Mouse (Mus musculus) MEL (cell line): Measurements from ENCODE around the gene Adap1. TPM values are rescaled to one million over a fixed set of nuclear protein-coding genes. Genes with fewer than 3 reads are reported as not detected.

Experiments used
- DNase-seq: peaks from one replicate; pipeline ENCODE4 v3.0.0; 2011; ENCODE audit warnings: low read depth, low spot score
- H3K27ac ChIP-seq: 2 replicates; pipeline ENCODE4 v1.5.1; 2012; ENCODE audit warnings: low read depth, mild to moderate bottlenecking, control low read depth, low read length, moderate library complexity; ENCODE audit not compliant: control insufficient read depth
- H3K27me3 ChIP-seq, 2 experiments: fragments of 150-350 bp in 1 of 2; sonication (generic) in 1 of 2; 2 replicates each; pipeline ENCODE4 v1.6.1; 2012; ENCODE audit warnings: low read length in 2 of 2, mild to moderate bottlenecking in 2 of 2, improper control_type of control experiment in 1 of 2, moderate library complexity in 1 of 2; ENCODE audit not compliant: insufficient read depth in 2 of 2, control insufficient read depth in 1 of 2
- H3K36me3 ChIP-seq, 2 experiments: 2 replicates each; pipeline ENCODE4 v1.6.1; 2012 to 2014; ENCODE audit warnings: low read length in 2 of 2, improper control_type of control experiment in 1 of 2, inconsistent platforms in 1 of 2, mild to moderate bottlenecking in 1 of 2; ENCODE audit not compliant: insufficient read depth in 2 of 2, control insufficient read depth in 1 of 2
- H3K4me1 ChIP-seq, 2 experiments: fragments of 150-350 bp in 1 of 2; sonication (generic) in 1 of 2; 2 replicates each; pipeline ENCODE4 v1.6.1; 2012; ENCODE audit warnings: low read length in 2 of 2, improper control_type of control experiment in 1 of 2, mild to moderate bottlenecking in 1 of 2; ENCODE audit not compliant: insufficient read depth in 2 of 2, control insufficient read depth in 1 of 2
- H3K4me3 ChIP-seq, 2 experiments: fragments of 150-350 bp in 1 of 2; sonication (generic) in 1 of 2; 2 replicates each; pipeline ENCODE4 v1.5.1; 2012; ENCODE audit warnings: low read depth in 2 of 2, low read length in 2 of 2, mild to moderate bottlenecking in 2 of 2, moderate library complexity in 2 of 2, control low read depth in 1 of 2, improper control_type of control experiment in 1 of 2; ENCODE audit not compliant: control insufficient read depth in 1 of 2, insufficient read depth in 1 of 2
- H3K79me2 ChIP-seq: 2 replicates; pipeline ENCODE4 v1.6.1; 2012; ENCODE audit warnings: mild to moderate bottlenecking, low read length, moderate library complexity; ENCODE audit not compliant: control insufficient read depth, poor library complexity, insufficient read depth
- H3K9ac ChIP-seq: 2 replicates; pipeline ENCODE4 v1.6.1; 2012; ENCODE audit warnings: low read depth, mild to moderate bottlenecking, control low read depth, low read length, moderate library complexity; ENCODE audit not compliant: control insufficient read depth, poor library complexity, severe bottlenecking
- H3K9me3 ChIP-seq: fragments of 150-350 bp; sonication (generic); replicated peaks from 2 replicates; pipeline ENCODE4 v1.6.1; 2012; ENCODE audit warnings: mild to moderate bottlenecking, low read length, improper control_type of control experiment, moderate library complexity; ENCODE audit not compliant: insufficient read depth
- CHD2 ChIP-seq: IDR thresholded peaks from 2 replicates; pipeline ENCODE4 v1.6.1; 2011; ENCODE audit warnings: low read length, improper control_type of control experiment
- CTCF ChIP-seq, 3 experiments: IDR thresholded peaks in 2 of 3; conservative IDR thresholded peaks in 1 of 3; 2 replicates each; pipeline ENCODE4 v1.5.1; 2011 to 2012; ENCODE audit warnings: low read length in 3 of 3, low read depth in 2 of 3, mild to moderate bottlenecking in 2 of 3, improper control_type of control experiment in 1 of 3, inconsistent platforms in 1 of 3, mixed read lengths in 1 of 3, moderate library complexity in 1 of 3; ENCODE audit not compliant: control insufficient read depth in 1 of 3, insufficient read depth in 1 of 3, poor library complexity in 1 of 3, severe bottlenecking in 1 of 3
- E2F4 ChIP-seq: IDR thresholded peaks from 2 replicates; pipeline ENCODE4 v1.6.1; 2011; ENCODE audit warnings: low read depth, low read length, improper control_type of control experiment, borderline replicate concordance
- EP300 ChIP-seq, 2 experiments: IDR thresholded peaks; 2 replicates each; pipeline ENCODE4 v1.6.1; 2011; ENCODE audit warnings: improper control_type of control experiment in 2 of 2, low read length in 2 of 2, low read depth in 1 of 2, mild to moderate bottlenecking in 1 of 2
- ETS1 ChIP-seq: IDR thresholded peaks from 2 replicates; pipeline ENCODE4 v1.6.1; 2012; ENCODE audit warnings: low read depth, mild to moderate bottlenecking, inconsistent platforms, low read length, improper control_type of control experiment, moderate library complexity
- GATA1 ChIP-seq: IDR thresholded peaks from 2 replicates; pipeline ENCODE4 v1.6.1; 2011; ENCODE audit warnings: low read depth, low read length, improper control_type of control experiment
- HCFC1 ChIP-seq: IDR thresholded peaks from 2 replicates; pipeline ENCODE4 v1.6.1; 2012; ENCODE audit warnings: low read depth, mild to moderate bottlenecking, inconsistent platforms, low read length, improper control_type of control experiment, moderate library complexity
- JUND ChIP-seq: IDR thresholded peaks from 2 replicates; pipeline ENCODE4 v1.6.1; 2011; ENCODE audit warnings: low read depth, mild to moderate bottlenecking, improper control_type of control experiment, low read length
- MAZ ChIP-seq: IDR thresholded peaks from 2 replicates; pipeline ENCODE4 v1.6.1; 2012; ENCODE audit warnings: low read depth, mild to moderate bottlenecking, inconsistent platforms, low read length, improper control_type of control experiment
- MEF2A ChIP-seq: IDR thresholded peaks from 2 replicates; pipeline ENCODE4 v1.6.1; 2014; ENCODE audit warnings: low read depth, mild to moderate bottlenecking, inconsistent platforms, low read length, improper control_type of control experiment; ENCODE audit not compliant: poor library complexity, insufficient replicate concordance, severe bottlenecking; ENCODE audit errors: extremely low read depth
- MYB ChIP-seq: IDR thresholded peaks from 2 replicates; pipeline ENCODE4 v1.6.1; 2011; ENCODE audit warnings: mild to moderate bottlenecking, low read depth, low read length, improper control_type of control experiment
- NELFE ChIP-seq: IDR thresholded peaks from 2 replicates; pipeline ENCODE4 v1.6.1; 2011; ENCODE audit warnings: low read depth, low read length, improper control_type of control experiment
- POLR2AphosphoS5 ChIP-seq: IDR thresholded peaks from 2 replicates; pipeline ENCODE4 v1.6.1; 2012; ENCODE audit warnings: low read depth, borderline replicate concordance, mild to moderate bottlenecking, inconsistent platforms, low read length, moderate library complexity, mixed read lengths
- RAD21 ChIP-seq: IDR thresholded peaks from 2 replicates; pipeline ENCODE4 v1.6.1; 2011; ENCODE audit warnings: mild to moderate bottlenecking, low read depth, low read length, improper control_type of control experiment
- SIN3A ChIP-seq: IDR thresholded peaks from 2 replicates; pipeline ENCODE4 v1.6.1; 2012; ENCODE audit warnings: low read length, improper control_type of control experiment, inconsistent platforms
- TAL1 ChIP-seq: IDR thresholded peaks from 2 replicates; pipeline ENCODE4 v1.6.1; 2012; ENCODE audit warnings: mild to moderate bottlenecking, inconsistent platforms, low read length, moderate library complexity, mixed read lengths
- TBP ChIP-seq: IDR thresholded peaks from 2 replicates; pipeline ENCODE4 v1.8.0; 2011; ENCODE audit warnings: low read depth, low read length, improper control_type of control experiment
- TCF12 ChIP-seq: IDR thresholded peaks from 2 replicates; pipeline ENCODE4 v1.6.1; 2014; ENCODE audit warnings: low read depth, mild to moderate bottlenecking, inconsistent platforms, low read length, improper control_type of control experiment, moderate library complexity
- USF1 ChIP-seq: IDR thresholded peaks from 2 replicates; pipeline ENCODE4 v1.6.1; 2014; ENCODE audit warnings: low read depth, mild to moderate bottlenecking, inconsistent platforms, low read length, improper control_type of control experiment, moderate library complexity
- ZC3H11A ChIP-seq: IDR thresholded peaks from 2 replicates; pipeline ENCODE4 v1.6.1; 2012; ENCODE audit warnings: low read depth, mild to moderate bottlenecking, inconsistent platforms, low read length, improper control_type of control experiment
- ZKSCAN1 ChIP-seq: IDR thresholded peaks from 2 replicates; pipeline ENCODE4 v1.6.1; 2012; ENCODE audit warnings: low read depth, mild to moderate bottlenecking, inconsistent platforms, low read length, improper control_type of control experiment, moderate library complexity
- ZNF384 ChIP-seq: IDR thresholded peaks from 2 replicates; pipeline ENCODE4 v1.6.1; 2012; ENCODE audit warnings: low read depth, mild to moderate bottlenecking, inconsistent platforms, low read length, improper control_type of control experiment
- polyA plus RNA-seq, 2 experiments: library from polyadenylated mRNA; stranded (reverse) in 1 of 2; unstranded in 1 of 2; fragments of >175 nt in 1 of 2; fragments of >200 nt in 1 of 2; gene quantifications; 2 replicates each; pipeline versions ENCODE4 v1.2.1 to v1.2.4; 2012; ENCODE audit warnings: low replicate concordance in 2 of 2, low read depth in 1 of 2; ENCODE audit not compliant: insufficient read length in 2 of 2, insufficient read depth in 1 of 2, missing spikeins in 1 of 2
- total RNA-seq: library from RNA; depleted of rRNA; stranded (reverse); fragments of 300-350 nt; gene quantifications from 2 replicates; pipeline ENCODE4 v1.2.3, GENCODE M21; 2012

Gene Adap1
- total and polyA plus RNA-seq, 3 experiments: 52.9 to 59.8 TPM; not detected in 1

- Histone ChIP-seq H3K9ac (no peak within 1 kb of the TSS), H3K4me3 (no peak within 1 kb of the TSS), H3K79me2 (no peaks in the 10 kb centered on the region), H3K27me3 (no peaks in the 10 kb centered on the region), H3K27ac (no peak within 1 kb of the TSS), H3K4me1 (no peaks in the 10 kb centered on the region), H3K36me3 (no peaks in the 10 kb centered on the region), H3K9me3 (no peaks in the 10 kb centered on the region)
- DNase-seq: no peak
- TF ChIP-seq TAL1: no peak
- TF ChIP-seq MEF2A: no peak
- TF ChIP-seq TBP: no peak
- no peak for TF ChIP-seq GATA1
- no peak for TF ChIP-seq E2F4
- no peak for TF ChIP-seq TCF12
- no peak for TF ChIP-seq SIN3A
- TF ChIP-seq ZKSCAN1: no peak
- TF ChIP-seq CHD2: no peak
- TF ChIP-seq HCFC1: no peak
- TF ChIP-seq RAD21: no peak
- TF ChIP-seq ETS1: no peak
- TF ChIP-seq NELFE: no peak
- no peak for TF ChIP-seq JUND
- no peak for TF ChIP-seq MAZ
- TF ChIP-seq ZC3H11A: no peak
- no peak for TF ChIP-seq ZNF384
- no peak for TF ChIP-seq EP300 (IDR thresholded peaks at IDR 0.05; ENCODE audit: low read depth in 1 of 2, low read length in 2 of 2)
- TF ChIP-seq CTCF (IDR thresholded peaks at IDR 0.05 in 2 of 3, conservative IDR thresholded peaks at IDR 0.05 in 1 of 3; ENCODE audit: control insufficient read depth in 1 of 3, insufficient read depth in 1 of 3, low read depth in 2 of 3, low read length in 3 of 3, poor library complexity in 1 of 3, severe bottlenecking in 1 of 3): no peak
Observed at GRCm38 (mm10) chr5:139351134-139351533, 25.7 kb upstream of the Adap1 start, which contains the start of gene Cox19. TSS of gene Cox19 (minus strand) at chr5:139351418.

GRCm38 (mm10) chr5:139349713-139350112, 24.3 kb upstream of the Adap1 start:
- Histone ChIP-seq H3K79me2 (peaks cover 2% of the 10 kb centered on the region), H3K27ac (no peak overlapping the region), H3K27me3 (no peaks in the 10 kb centered on the region), H3K4me1 (no peaks in the 10 kb centered on the region), H3K9ac (no peak overlapping the region), H3K4me3 (no peak overlapping the region), H3K36me3 (no peaks in the 10 kb centered on the region), H3K9me3 (no peaks in the 10 kb centered on the region)
- TF ChIP-seq CTCF (IDR thresholded peaks at IDR 0.05 in 2 of 3, conservative IDR thresholded peaks at IDR 0.05 in 1 of 3; ENCODE audit: control insufficient read depth in 1 of 3, insufficient read depth in 1 of 3, low read depth in 2 of 3, low read length in 3 of 3, poor library complexity in 1 of 3, severe bottlenecking in 1 of 3) (no peak), RAD21 (no peak), EP300 (IDR thresholded peaks at IDR 0.05; ENCODE audit: low read depth in 1 of 2, low read length in 2 of 2) (no peak), USF1 (no peak), POLR2AphosphoS5 (no peak), MYB (no peak), TBP (no peak)
- no peak for DNase-seq
